Mouse (Mus musculus) C2C12 (cell line): Measurements from ENCODE around the gene Nlrp6.

Experiments
- CTCF ChIP-seq: IDR thresholded peaks from one replicate; pipeline ENCODE4 v1.5.1; 2011; ENCODE audit not compliant: control insufficient read depth, insufficient read depth, insufficient read length
- FOSL1 ChIP-seq: IDR thresholded peaks from one replicate; pipeline ENCODE4 v1.8.0; 2011; ENCODE audit warnings: mild to moderate bottlenecking, low read length; ENCODE audit not compliant: poor library complexity, insufficient read depth, severe bottlenecking
- MYOD1 ChIP-seq: IDR thresholded peaks from one replicate; pipeline ENCODE4 v1.6.1; 2011; ENCODE audit warnings: low read depth; ENCODE audit not compliant: control insufficient read depth, insufficient read length
- MYOG ChIP-seq: IDR thresholded peaks from one replicate; pipeline ENCODE4 v1.6.1; 2011; ENCODE audit not compliant: control insufficient read depth, insufficient read length; ENCODE audit errors: extremely low read depth
- USF1 ChIP-seq: IDR thresholded peaks from one replicate; pipeline ENCODE4 v1.6.1; 2011; ENCODE audit warnings: low read depth, mild to moderate bottlenecking, control low read depth, moderate library complexity

DNA sequence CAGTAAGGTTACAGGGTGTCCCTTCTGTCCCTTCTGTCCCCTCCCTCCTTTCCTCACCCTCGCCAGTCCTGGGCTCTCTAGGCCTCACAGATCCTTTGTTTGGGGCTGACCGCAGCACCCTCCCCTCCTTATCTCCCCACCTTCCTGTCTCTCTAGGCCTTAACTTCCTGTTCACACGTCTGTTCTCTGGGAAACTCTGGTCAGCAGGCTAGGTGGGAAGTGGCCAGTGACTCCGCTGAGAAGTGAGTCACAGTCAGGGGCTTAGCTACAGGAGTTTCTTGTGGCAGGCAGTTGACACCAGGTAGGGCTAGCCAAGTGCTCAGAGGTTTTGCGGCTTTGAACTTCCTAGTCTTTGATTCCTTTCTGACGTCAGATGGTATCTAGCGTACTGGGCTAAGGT lies 26.3 kb downstream of the Nlrp6 start:
- TF ChIP-seq CTCF (no peak), FOSL1 (no peak), MYOD1 (no peak), USF1 (no peak), MYOG (no peak)
